2 mouse cellular contexts compared by ENCODE assay signal in genomic region chr5:105208957-105209356, GRCm38 (mm10). TPM values are rescaled to one million over a fixed set of nuclear protein-coding genes. Genes with fewer than 3 reads are reported as not detected.
"Had no signal": no experiment of that assay in that cellular context is flagged by ENCODE, and none has a peak within 500 bp of the region (broad histone marks: within the 10 kb centered on the region; RNA-seq: fewer than 3 reads in every experiment).

No protein-coding gene starts in this region.

RNA-seq across cellular contexts. Expression of gene Gbp10, which starts 30.4 kb away (rescaled TPM):
- polyA plus RNA-seq: neural tube, embryonic 14.5 days; stomach, embryonic 14.5 days had no signal
